Mouse (Mus musculus): ENCODE results near the gene Traf3ip3.

- TF ChIP-seq CTCF (IDR thresholded peaks at IDR 0.05) (no peak), POLR2A (IDR thresholded peaks at IDR 0.05; ENCODE audit: insufficient read depth, low read depth, low read length) (no peak)
These were observed 48.5 kb upstream of the Traf3ip3 start for GRCm38 (mm10) chr1:193250026-193250425.
